Mouse (Mus musculus): ENCODE results near the gene Defb22. TPM values are rescaled to one million over a fixed set of nuclear protein-coding genes. Genes with fewer than 3 reads are reported as not detected.

Defb22 gene
- polyA plus RNA-seq, 1 experiment from 2014 or later: not detected

DNA sequence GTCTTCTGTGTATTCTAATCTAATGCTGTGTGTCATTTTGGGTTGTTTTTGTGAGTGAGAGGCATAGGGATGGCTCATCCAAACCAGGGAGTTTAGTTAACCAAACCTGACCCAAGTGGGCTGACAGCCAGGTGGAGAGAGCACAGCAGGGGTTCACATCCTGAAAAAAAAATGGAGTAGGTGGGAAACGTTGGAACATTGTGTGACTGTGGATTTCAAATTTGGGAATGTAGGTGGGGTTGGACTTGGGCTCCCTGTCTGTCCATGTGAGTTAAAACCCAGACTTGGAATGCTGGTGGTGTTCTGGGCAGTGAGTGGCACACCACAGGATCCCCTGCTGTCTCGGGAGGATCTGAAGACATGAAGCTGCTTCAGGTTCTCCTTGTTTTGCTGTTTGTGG is 13.2 kb downstream of the Defb22 start, which contains the start of gene Defb20:
Defb20 (plus strand) TSS at position 301 of the 400 bp plus-strand sequence.
- Histone ChIP-seq H3K9ac (replicated peaks) (no peak within 1 kb of the TSS), H3K4me2 (no peak within 1 kb of the TSS), H3K4me1 (replicated peaks) (no peaks in the 10 kb centered on the region), H3K4me3 (replicated peaks) (no peak within 1 kb of the TSS), H3K27ac (no peak within 1 kb of the TSS), H3K27me3 (0 out of 2 replicates have a peak, but pooled peaks cover 2% of the 10 kb centered on the region), H3K9me3 (no peaks in the 10 kb centered on the region), H3K36me3 (no peaks in the 10 kb centered on the region)
- ATAC-seq (ENCODE audit: insufficient number of reproducible peaks, insufficient read depth, low FRiP score, low TSS enrichment, low read depth): no peak
- 57% methylated on average over 2 of the region's 2 CpGs for WGBS

DNA sequence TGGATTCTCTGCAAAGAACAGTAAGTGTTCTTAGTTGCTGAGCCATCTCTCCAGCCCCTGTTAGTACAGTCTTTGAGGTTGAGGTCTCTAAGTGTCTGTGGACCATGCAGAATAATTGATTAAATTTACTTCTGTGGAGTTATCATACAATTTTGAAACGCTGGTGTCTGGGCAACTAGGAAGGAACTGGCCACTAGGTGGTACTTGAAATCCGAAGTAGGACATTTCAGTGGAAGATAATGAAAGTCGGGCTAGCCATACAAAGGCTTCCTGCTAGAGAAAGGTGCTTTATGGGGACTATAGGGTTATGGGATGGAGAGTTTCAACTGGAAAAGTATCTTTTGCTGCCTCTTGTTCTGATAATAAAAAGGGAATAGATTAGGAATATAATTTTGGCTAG is 17.5 kb downstream of the Defb22 start:
- 30% methylated on average over 3 of the region's 3 CpGs for WGBS
- ATAC-seq (ENCODE audit: insufficient number of reproducible peaks, insufficient read depth, low FRiP score, low TSS enrichment, low read depth): no peak
- no peak overlapping the region for H3K4me3 ChIP-seq (replicated peaks)
- H3K4me2 ChIP-seq: no peak overlapping the region
- 0 out of 2 replicates have a peak, but pooled peaks cover 2% of the 10 kb centered on the region for H3K27me3 ChIP-seq
- no peak overlapping the region for H3K9ac ChIP-seq (replicated peaks)
- no peak overlapping the region for H3K27ac ChIP-seq
- no peaks in the 10 kb centered on the region for H3K9me3 ChIP-seq
- no peaks in the 10 kb centered on the region for H3K36me3 ChIP-seq
- H3K4me1 ChIP-seq (replicated peaks): no peaks in the 10 kb centered on the region

DNA sequence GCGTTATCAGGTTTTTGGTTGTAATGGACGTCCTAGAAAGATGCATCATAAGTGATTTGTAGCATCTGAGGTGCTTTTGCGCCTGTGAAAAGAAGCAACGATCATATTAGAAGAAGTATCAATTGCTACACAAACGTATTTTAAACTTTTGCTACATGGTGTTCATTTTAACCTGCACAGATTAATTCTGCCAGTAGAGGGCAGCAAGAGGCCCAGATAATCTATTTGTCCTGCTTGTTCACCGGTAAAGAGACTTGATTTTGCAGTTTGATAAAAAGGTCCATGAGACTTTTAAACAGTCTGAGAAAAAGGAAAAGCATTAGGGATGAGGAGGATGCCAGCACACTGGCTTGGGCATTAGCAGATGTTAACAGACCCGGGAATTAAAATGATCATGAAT is 19.0 kb downstream of the Defb22 start:
- no peak overlapping the region for H3K4me2 ChIP-seq
- H3K36me3 ChIP-seq: no peaks in the 10 kb centered on the region
- no peak overlapping the region for H3K9ac ChIP-seq (replicated peaks)
- H3K27me3 ChIP-seq: 0 out of 2 replicates have a peak, but pooled peaks cover 2% of the 10 kb centered on the region
- H3K4me1 ChIP-seq (replicated peaks): no peaks in the 10 kb centered on the region
- H3K9me3 ChIP-seq: no peaks in the 10 kb centered on the region
- ATAC-seq (ENCODE audit: insufficient number of reproducible peaks, insufficient read depth, low FRiP score, low TSS enrichment, low read depth): no peak
- no peak overlapping the region for H3K4me3 ChIP-seq (replicated peaks)
- no peak overlapping the region for H3K27ac ChIP-seq
- WGBS: 30% methylated on average over 7 of the region's 7 CpGs

DNA sequence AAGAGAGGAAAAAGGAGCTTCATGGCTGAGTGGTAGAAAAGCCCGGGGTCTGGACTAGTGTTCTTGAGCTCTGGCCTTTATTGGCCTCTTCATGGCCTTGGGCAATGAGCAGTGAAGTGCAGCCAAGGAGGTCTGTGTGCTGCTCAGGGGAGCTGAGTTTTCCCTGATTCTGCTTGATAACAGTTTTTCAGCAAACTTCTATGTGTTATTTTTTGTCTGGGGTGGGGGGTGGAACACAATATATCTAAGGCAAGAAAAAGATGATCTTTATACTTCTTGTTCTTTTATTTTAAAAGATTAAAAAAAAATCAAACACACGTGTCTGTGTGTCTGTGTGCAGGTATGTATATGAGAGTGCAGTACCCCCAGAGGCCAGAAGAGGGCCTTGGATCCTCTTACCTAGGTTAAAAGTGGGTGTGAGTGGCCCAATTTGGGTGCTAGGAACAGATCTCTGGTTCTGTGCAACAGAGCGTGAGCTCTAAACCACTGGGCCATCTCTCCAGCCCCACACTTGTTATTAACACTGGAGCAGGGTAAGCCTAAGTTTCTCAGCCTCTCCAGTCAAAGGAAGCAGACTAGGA is 25.3 kb downstream of the Defb22 start, which contains the start of gene Defb23:
Defb23 (minus strand) TSS at position 51 of the 581 bp plus-strand sequence.
- ATAC-seq (ENCODE audit: insufficient number of reproducible peaks, insufficient read depth, low FRiP score, low TSS enrichment, low read depth): no peak
- Histone ChIP-seq H3K27ac (no peak within 1 kb of the TSS), H3K4me2 (no peak within 1 kb of the TSS), H3K9ac (replicated peaks) (no peak within 1 kb of the TSS), H3K4me3 (replicated peaks) (no peak within 1 kb of the TSS), H3K9me3 (0 out of 2 replicates have a peak, but pooled peaks cover 2% of the 10 kb centered on the region), H3K27me3 (peaks cover 9% of the 10 kb centered on the region; the same call in 1 of the 2 replicates), H3K4me1 (replicated peaks) (no peaks in the 10 kb centered on the region), H3K36me3 (no peaks in the 10 kb centered on the region)
- 80% methylated on average over 3 of the region's 3 CpGs for WGBS

DNA sequence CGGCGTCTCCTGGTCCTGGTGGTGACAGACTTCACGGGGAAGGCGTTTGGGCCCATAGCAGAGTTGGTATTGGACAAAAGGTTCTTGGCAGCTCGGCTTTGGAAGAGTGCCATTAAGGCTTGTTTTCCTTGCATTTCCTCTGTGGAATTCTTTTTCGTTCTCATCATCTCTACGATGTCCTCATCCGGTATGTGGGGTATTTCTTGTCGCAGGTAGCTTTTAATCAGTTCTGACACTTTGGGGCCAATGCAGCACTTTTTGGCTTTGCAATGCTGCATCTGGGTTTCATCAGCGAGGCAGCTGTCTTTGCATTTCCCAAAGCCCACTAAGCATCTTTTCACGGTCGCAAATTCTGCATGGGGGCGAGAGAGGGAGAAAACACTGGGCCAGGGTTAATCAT is 30.7 kb downstream of the Defb22 start:
- Histone ChIP-seq H3K36me3 (no peaks in the 10 kb centered on the region), H3K27me3 (peaks cover 13% of the 10 kb centered on the region; the same call in 1 of the 2 replicates), H3K4me2 (no peak overlapping the region), H3K27ac (no peak overlapping the region), H3K9ac (replicated peaks) (no peak overlapping the region), H3K4me1 (replicated peaks) (peaks cover 11% of the 10 kb centered on the region), H3K9me3 (no peaks in the 10 kb centered on the region), H3K4me3 (replicated peaks) (no peak overlapping the region)
- WGBS: 45% methylated on average over 13 of the region's 13 CpGs
- no peak for ATAC-seq (ENCODE audit: insufficient number of reproducible peaks, insufficient read depth, low FRiP score, low TSS enrichment, low read depth)

DNA sequence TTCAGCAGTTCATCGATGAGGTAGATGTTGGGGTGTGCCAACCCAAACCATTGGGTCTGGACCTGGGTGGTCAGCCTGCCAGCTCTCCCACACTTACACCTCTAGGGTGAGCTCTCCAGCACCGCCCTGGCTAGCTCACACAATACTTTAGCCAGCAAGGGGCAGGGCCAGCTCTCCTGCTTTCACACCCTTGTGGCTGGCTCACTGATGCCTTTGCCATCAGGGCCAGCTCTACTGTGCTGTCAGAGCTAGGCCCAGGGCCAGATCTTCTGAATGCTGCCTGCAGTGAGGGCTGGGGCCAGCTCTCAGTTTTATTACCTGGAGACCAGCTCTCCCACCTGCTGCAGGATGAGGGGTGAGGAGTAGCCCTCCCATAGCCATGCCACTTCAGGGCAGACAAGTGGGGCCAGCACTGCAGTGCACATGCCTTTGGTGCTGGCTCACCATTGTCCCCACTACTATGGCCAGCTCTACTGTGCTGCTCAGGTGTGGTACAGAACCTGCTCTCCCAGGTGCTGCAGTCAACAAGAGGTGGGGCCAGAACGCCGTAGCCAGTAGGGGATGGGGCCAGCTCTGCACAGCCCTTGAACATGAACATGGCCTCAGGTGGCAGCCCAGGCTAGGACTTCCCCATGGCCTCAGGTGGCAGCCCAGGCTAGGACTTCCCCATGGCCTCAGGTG is 37.7 kb downstream of the Defb22 start:
- H3K4me2 ChIP-seq: no peak overlapping the region
- H3K9ac ChIP-seq (replicated peaks): no peak overlapping the region
- H3K9me3 ChIP-seq: no peaks in the 10 kb centered on the region
- H3K36me3 ChIP-seq: no peaks in the 10 kb centered on the region
- ATAC-seq (ENCODE audit: insufficient number of reproducible peaks, insufficient read depth, low FRiP score, low TSS enrichment, low read depth): no peak
- H3K4me3 ChIP-seq (replicated peaks): no peak overlapping the region
- no peaks in the 10 kb centered on the region for H3K27me3 ChIP-seq
- WGBS: 75% methylated on average over 4 of the region's 4 CpGs
- H3K27ac ChIP-seq: no peak overlapping the region
- H3K4me1 ChIP-seq (replicated peaks): peaks cover 6% of the 10 kb centered on the region; the same call in 1 of the 2 replicates

DNA sequence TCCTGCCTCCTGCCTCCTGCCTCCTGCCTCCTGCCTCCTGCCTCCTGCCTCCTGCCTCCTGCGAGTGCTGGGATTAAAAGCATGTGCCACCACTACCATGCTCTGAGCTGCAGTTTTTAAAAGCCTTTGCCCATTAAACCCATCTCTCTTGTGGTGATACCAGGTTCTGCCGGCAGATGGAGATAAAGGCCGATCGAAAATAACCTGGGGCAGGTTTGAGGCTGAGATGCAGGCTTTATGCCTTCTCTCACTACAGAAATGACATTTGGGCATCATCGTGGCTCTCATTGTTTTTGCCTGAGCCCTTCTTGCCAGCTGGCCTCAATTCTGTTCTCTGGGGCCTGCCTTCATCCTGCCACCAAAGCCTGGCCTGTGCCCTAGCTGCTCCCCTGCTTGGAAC is 39.7 kb downstream of the Defb22 start:
- ATAC-seq (ENCODE audit: insufficient number of reproducible peaks, insufficient read depth, low FRiP score, low TSS enrichment, low read depth): no peak
- Histone ChIP-seq H3K27me3 (no peaks in the 10 kb centered on the region), H3K4me2 (no peak overlapping the region), H3K4me1 (replicated peaks) (peaks cover 7% of the 10 kb centered on the region; the same call in 1 of the 2 replicates), H3K36me3 (no peaks in the 10 kb centered on the region), H3K9me3 (no peaks in the 10 kb centered on the region), H3K27ac (no peak overlapping the region), H3K9ac (replicated peaks) (no peak overlapping the region), H3K4me3 (replicated peaks) (no peak overlapping the region)
- WGBS: 5% methylated on average over 5 of the region's 5 CpGs

DNA sequence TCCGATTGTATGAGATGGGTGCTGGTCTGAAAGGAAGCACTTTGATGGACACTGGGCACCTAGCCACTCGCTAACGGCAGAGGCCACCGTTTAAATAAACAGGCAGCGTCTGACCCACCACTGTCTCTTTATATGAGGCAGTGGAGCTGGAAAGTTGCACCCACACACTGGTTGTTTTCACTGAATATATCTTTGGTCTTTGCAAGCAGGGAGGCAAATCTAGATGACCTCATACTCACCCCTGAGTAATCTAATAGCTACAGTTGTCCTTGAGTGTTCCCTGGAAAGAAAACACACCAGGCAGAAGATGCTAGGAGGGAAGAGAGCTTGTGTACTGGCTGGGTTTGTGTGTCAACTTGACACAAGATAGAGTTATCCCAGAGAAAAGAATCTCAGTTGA is 42.5 kb downstream of the Defb22 start:
- Histone ChIP-seq H3K27me3 (no peaks in the 10 kb centered on the region), H3K36me3 (no peaks in the 10 kb centered on the region), H3K9me3 (no peaks in the 10 kb centered on the region), H3K4me2 (no peak overlapping the region), H3K4me3 (replicated peaks) (no peak overlapping the region), H3K9ac (replicated peaks) (no peak overlapping the region), H3K4me1 (replicated peaks) (peaks cover 7% of the 10 kb centered on the region; the same call in 1 of the 2 replicates), H3K27ac (no peak overlapping the region)
- ATAC-seq (ENCODE audit: insufficient number of reproducible peaks, insufficient read depth, low FRiP score, low TSS enrichment, low read depth): no peak
- 64% methylated on average over 5 of the region's 5 CpGs for WGBS

DNA sequence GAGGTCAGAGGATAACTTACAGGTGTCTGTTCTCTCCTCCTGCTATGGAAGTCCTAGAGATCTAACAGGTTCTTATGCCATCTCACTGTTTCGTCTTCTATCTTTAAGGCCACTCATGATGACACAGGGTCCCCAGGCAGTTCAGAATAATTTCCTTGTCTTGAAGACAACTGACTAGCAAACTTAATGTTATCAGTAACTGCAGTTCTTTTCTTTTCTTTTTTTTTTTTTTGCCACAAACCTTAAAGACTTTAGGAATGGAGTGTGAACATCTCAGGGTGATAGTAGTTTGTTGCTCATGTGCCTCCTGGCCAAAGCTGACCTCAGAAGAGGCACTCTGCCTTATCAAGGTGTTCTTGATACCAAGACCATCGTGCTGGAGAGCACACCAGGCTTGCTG is 43.3 kb downstream of the Defb22 start:
- H3K4me3 ChIP-seq (replicated peaks): no peak overlapping the region
- H3K9me3 ChIP-seq: no peaks in the 10 kb centered on the region
- H3K27ac ChIP-seq: no peak overlapping the region
- WGBS: 68% methylated on average over 2 of the region's 2 CpGs
- H3K27me3 ChIP-seq: no peaks in the 10 kb centered on the region
- H3K9ac ChIP-seq (replicated peaks): no peak overlapping the region
- H3K4me2 ChIP-seq: no peak overlapping the region
- no peak for ATAC-seq (ENCODE audit: insufficient number of reproducible peaks, insufficient read depth, low FRiP score, low TSS enrichment, low read depth)
- H3K36me3 ChIP-seq: no peaks in the 10 kb centered on the region
- H3K4me1 ChIP-seq (replicated peaks): peaks cover 7% of the 10 kb centered on the region; the same call in 1 of the 2 replicates

DNA sequence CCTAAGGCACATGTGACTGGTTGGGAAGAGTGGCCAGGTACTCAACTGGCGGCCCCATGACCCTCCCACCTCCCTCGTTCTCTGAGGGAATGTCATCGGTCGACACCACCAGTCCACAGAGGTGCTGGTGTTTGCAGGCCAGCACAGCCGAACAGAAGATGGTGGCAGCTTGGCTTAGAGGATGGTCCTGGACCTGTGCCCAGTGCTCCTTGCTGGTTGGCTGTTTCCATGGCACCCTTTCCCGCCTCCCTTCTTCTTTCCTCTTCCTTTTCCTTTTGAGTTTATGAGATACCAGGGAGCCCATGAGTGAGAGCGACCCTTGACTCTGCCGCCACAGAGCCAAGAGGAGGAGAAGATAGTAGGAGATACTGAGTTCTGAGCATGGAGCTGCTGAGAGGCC is 46.7 kb downstream of the Defb22 start:
- 88% methylated on average over 8 of the region's 8 CpGs for WGBS
- no peaks in the 10 kb centered on the region for H3K27me3 ChIP-seq
- H3K4me3 ChIP-seq (replicated peaks): no peak overlapping the region
- no peak overlapping the region for H3K9ac ChIP-seq (replicated peaks)
- H3K9me3 ChIP-seq: no peaks in the 10 kb centered on the region
- no peak overlapping the region for H3K27ac ChIP-seq
- no peak for ATAC-seq (ENCODE audit: insufficient number of reproducible peaks, insufficient read depth, low FRiP score, low TSS enrichment, low read depth)
- H3K4me2 ChIP-seq: no peak overlapping the region
- H3K36me3 ChIP-seq: no peaks in the 10 kb centered on the region
- H3K4me1 ChIP-seq (replicated peaks): peaks cover 7% of the 10 kb centered on the region; the same call in 1 of the 2 replicates

DNA sequence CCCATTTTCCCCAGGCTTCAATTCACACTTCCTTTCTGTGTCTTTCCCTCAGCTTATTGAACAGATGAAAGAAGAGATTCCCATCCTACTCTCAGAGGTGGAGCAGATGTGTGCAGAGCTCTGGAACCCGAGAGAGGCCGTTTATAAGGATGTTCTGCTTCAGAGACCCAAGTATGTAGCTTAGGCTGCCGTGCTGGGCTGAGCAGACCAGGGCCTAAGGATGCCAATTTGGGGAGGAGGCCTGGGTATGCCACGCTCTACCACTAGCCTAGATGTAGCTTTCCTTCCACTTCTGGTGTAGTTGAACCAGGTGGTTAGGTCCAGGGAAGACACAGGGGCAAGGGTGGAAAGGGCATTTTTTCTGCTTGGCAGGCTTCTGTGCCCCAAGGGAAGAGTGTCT is 47.6 kb downstream of the Defb22 start:
- Histone ChIP-seq H3K36me3 (no peaks in the 10 kb centered on the region), H3K4me2 (no peak overlapping the region), H3K4me3 (replicated peaks) (no peak overlapping the region), H3K27ac (no peak overlapping the region), H3K9ac (replicated peaks) (no peak overlapping the region), H3K4me1 (replicated peaks) (peaks cover 5% of the 10 kb centered on the region; the same call in 1 of the 2 replicates), H3K9me3 (no peaks in the 10 kb centered on the region), H3K27me3 (no peaks in the 10 kb centered on the region)
- WGBS: 85% methylated on average over 4 of the region's 4 CpGs
- no peak for ATAC-seq (ENCODE audit: insufficient number of reproducible peaks, insufficient read depth, low FRiP score, low TSS enrichment, low read depth)
